Mouse (Mus musculus): Measurements from ENCODE around the gene Grik4. TPM values are rescaled to one million over a fixed set of nuclear protein-coding genes. Genes with fewer than 3 reads are reported as not detected.

The Grik4 gene
- polyA plus RNA-seq, 1 experiment from 2014 or later: 0.10 TPM

DNA sequence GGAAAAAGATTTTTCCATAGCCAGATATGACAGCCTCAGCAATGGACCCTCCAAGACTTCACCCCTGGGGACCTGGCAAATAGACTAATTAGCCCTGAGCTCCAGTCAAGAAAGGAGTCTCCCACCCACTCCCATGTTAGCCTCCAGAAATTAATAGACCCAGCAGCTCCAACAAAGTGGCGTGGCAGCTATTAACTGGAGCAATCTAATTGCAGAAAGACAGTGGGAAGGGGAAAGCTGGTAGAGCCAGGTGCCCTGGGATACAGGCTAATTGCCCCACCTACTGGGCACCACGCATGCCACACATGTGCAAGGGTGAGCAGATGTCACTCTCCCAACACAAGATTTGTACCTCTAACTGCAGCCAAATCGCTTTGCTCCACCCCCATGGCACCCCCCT lies 342.8 kb downstream of the Grik4 start:
- H3K4me1 ChIP-seq (replicated peaks; ENCODE audit: control insufficient read depth, insufficient read depth): no peaks in the 10 kb centered on the region
- no peaks in the 10 kb centered on the region for H3K9me3 ChIP-seq (ENCODE audit: control insufficient read depth, low read length)
- H3K4me3 ChIP-seq (ENCODE audit: low read depth, low read length): no peak overlapping the region
- no peak overlapping the region for H3K4me2 ChIP-seq (replicated peaks; ENCODE audit: low read depth)
- no peaks in the 10 kb centered on the region for H3K36me3 ChIP-seq (ENCODE audit: control insufficient read depth, insufficient read depth, low read length)
- H3K27me3 ChIP-seq (ENCODE audit: control insufficient read depth, insufficient read depth, low read length): no peaks in the 10 kb centered on the region
- H3K27ac ChIP-seq (replicated peaks): no peak overlapping the region
- ATAC-seq (ENCODE audit: low FRiP score, low TSS enrichment) (0 out of 2 replicates have a peak, but pooled peaks have one; percentile 38), DNase-seq (ENCODE audit: low spot score) (peak; percentile 39)
- TF ChIP-seq EP300 (optimal IDR thresholded peaks at IDR 0.05) (no peak), CTCF (IDR thresholded peaks at IDR 0.05; ENCODE audit: low read depth) (peak; percentile 67)
- H3K9ac ChIP-seq (ENCODE audit: low read length): no peak overlapping the region
- 51% methylated on average over 3 of the region's 3 CpGs for WGBS

DNA sequence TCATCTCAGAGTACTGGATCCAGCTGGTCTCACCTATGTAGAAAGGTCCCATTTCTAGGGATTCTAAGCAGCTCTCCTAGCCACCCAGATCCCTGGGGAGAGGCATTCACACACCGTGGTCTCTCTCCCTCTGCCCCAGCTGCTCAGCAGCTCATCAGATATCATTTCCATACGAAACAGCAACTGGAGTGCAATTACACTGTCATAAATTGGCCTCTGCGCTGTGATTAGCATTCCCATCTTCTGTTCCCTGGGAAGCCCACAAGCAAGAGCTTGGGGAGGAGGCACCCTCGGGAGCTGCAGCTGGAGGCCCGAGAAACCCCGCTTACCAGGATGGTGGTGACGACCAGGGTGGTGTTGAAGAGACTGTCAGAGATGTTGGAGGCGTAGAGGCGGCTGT lies 346.8 kb downstream of the Grik4 start:
- DNase-seq (ENCODE audit: low spot score) (no peak), ATAC-seq (ENCODE audit: low FRiP score, low TSS enrichment) (no peak)
- no peak overlapping the region for H3K4me2 ChIP-seq (replicated peaks; ENCODE audit: low read depth)
- no peak for TF ChIP-seq EP300 (optimal IDR thresholded peaks at IDR 0.05)
- TF ChIP-seq CTCF (IDR thresholded peaks at IDR 0.05; ENCODE audit: low read depth): no peak
- no peaks in the 10 kb centered on the region for H3K9me3 ChIP-seq (ENCODE audit: control insufficient read depth, low read length)
- H3K4me3 ChIP-seq (ENCODE audit: low read depth, low read length): no peak overlapping the region
- H3K27me3 ChIP-seq (ENCODE audit: control insufficient read depth, insufficient read depth, low read length): no peaks in the 10 kb centered on the region
- H3K27ac ChIP-seq (replicated peaks): no peak overlapping the region
- no peaks in the 10 kb centered on the region for H3K4me1 ChIP-seq (replicated peaks; ENCODE audit: control insufficient read depth, insufficient read depth)
- H3K36me3 ChIP-seq (ENCODE audit: control insufficient read depth, insufficient read depth, low read length): no peaks in the 10 kb centered on the region
- no peak overlapping the region for H3K9ac ChIP-seq (ENCODE audit: low read length)
- WGBS: 79% methylated on average over 9 of the region's 9 CpGs

DNA sequence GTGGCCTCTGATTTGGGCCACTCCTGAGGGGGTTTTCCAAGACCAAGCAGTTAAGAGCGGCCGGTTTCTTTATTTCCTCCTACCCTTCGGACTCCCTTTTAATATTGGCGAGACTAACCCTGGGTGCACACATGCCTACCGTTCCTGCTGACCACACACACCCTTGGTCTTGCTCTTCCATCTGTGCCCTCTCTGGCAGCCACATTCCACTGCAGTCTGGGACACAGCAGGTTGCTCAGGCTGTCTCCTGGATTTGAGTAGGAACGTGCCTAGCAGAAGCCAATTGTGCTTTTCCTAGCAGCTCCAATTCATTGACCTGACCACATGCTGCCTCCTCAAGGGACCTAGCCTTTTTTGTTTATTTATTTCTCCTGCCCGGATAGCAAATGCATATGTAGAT lies 365.8 kb downstream of the Grik4 start:
- no peak overlapping the region for H3K4me2 ChIP-seq (replicated peaks; ENCODE audit: low read depth)
- 80% methylated on average over 7 of the region's 7 CpGs for WGBS
- no peak overlapping the region for H3K27ac ChIP-seq (replicated peaks)
- ATAC-seq (ENCODE audit: low FRiP score, low TSS enrichment) (no peak), DNase-seq (ENCODE audit: low spot score) (no peak)
- TF ChIP-seq CTCF (IDR thresholded peaks at IDR 0.05; ENCODE audit: low read depth) (no peak), EP300 (optimal IDR thresholded peaks at IDR 0.05) (no peak)
- no peaks in the 10 kb centered on the region for H3K27me3 ChIP-seq (ENCODE audit: control insufficient read depth, insufficient read depth, low read length)
- no peaks in the 10 kb centered on the region for H3K9me3 ChIP-seq (ENCODE audit: control insufficient read depth, low read length)
- H3K4me3 ChIP-seq (ENCODE audit: low read depth, low read length): no peak overlapping the region
- H3K9ac ChIP-seq (ENCODE audit: low read length): no peak overlapping the region
- H3K4me1 ChIP-seq (replicated peaks; ENCODE audit: control insufficient read depth, insufficient read depth): no peaks in the 10 kb centered on the region
- no peaks in the 10 kb centered on the region for H3K36me3 ChIP-seq (ENCODE audit: control insufficient read depth, insufficient read depth, low read length)

DNA sequence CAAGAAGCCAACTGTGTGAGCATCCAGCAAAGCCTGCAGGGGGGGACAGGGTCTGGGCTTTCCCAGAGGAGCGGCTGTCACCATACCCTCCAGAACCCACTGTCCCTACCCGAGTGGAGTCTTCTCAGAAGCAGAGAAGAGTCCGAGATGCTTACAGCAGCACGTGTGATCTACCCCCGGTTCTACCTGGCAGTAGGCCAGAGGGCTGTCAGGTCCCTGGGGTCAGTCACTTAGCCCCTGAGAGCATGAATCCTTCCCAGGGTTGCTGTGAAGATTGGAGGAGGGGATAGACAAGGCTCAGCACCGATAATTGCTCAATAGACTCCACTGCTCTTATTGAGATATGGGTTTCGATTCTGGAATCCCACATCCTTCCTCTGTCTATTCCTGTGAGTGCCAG lies 366.2 kb downstream of the Grik4 start:
- Histone ChIP-seq H3K4me3 (ENCODE audit: low read depth, low read length) (no peak overlapping the region), H3K9me3 (ENCODE audit: control insufficient read depth, low read length) (no peaks in the 10 kb centered on the region), H3K4me2 (replicated peaks; ENCODE audit: low read depth) (no peak overlapping the region), H3K27me3 (ENCODE audit: control insufficient read depth, insufficient read depth, low read length) (no peaks in the 10 kb centered on the region), H3K4me1 (replicated peaks; ENCODE audit: control insufficient read depth, insufficient read depth) (no peaks in the 10 kb centered on the region), H3K27ac (replicated peaks) (no peak overlapping the region), H3K9ac (ENCODE audit: low read length) (no peak overlapping the region), H3K36me3 (ENCODE audit: control insufficient read depth, insufficient read depth, low read length) (no peaks in the 10 kb centered on the region)
- TF ChIP-seq CTCF (IDR thresholded peaks at IDR 0.05; ENCODE audit: low read depth) (no peak), EP300 (optimal IDR thresholded peaks at IDR 0.05) (no peak)
- ATAC-seq (ENCODE audit: low FRiP score, low TSS enrichment): no peak
- DNase-seq (ENCODE audit: low spot score): no peak
- 75% methylated on average over 7 of the region's 7 CpGs for WGBS

DNA sequence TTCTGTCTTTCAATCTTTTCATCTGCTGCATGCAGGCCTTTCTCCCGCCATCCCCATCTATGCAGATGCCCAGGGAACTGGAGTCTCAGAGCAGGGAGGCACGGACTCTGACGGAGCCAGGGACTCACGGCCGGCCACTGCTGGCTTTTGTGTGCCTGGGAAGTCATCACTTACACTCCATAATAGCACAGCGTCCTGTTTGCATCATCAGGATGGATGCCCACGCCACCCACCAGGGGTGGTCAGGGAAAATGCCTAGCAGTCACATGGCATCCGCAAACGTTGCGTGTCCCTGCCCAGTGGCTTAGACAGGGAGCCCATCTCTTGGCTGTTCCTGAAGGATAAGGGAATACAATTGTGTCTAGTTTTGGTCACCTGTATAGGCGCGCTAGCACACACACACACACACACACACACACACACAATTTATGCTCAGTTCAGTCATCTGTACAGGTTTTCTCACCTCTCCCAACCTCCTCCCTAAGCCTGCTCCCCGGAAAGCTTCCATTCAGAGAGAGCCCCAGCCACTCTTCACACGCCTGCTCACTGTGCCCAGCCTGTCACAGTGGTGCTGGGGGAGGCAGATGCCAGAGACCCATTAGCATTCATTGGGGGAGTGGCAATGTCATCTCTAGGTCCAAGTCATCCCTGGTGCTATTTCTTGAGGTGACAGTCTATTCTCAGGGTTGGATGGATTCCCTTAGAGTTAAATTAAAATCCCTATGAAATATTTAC lies 370.5 kb downstream of the Grik4 start:
- Histone ChIP-seq H3K4me1 (replicated peaks; ENCODE audit: control insufficient read depth, insufficient read depth) (no peaks in the 10 kb centered on the region), H3K27ac (replicated peaks) (no peak overlapping the region), H3K9ac (ENCODE audit: low read length) (no peak overlapping the region), H3K36me3 (ENCODE audit: control insufficient read depth, insufficient read depth, low read length) (no peaks in the 10 kb centered on the region), H3K4me3 (ENCODE audit: low read depth, low read length) (no peak overlapping the region), H3K4me2 (replicated peaks; ENCODE audit: low read depth) (no peak overlapping the region), H3K9me3 (ENCODE audit: control insufficient read depth, low read length) (no peaks in the 10 kb centered on the region), H3K27me3 (ENCODE audit: control insufficient read depth, insufficient read depth, low read length) (no peaks in the 10 kb centered on the region)
- no peak for DNase-seq (ENCODE audit: low spot score)
- TF ChIP-seq CTCF (IDR thresholded peaks at IDR 0.05; ENCODE audit: low read depth): no peak
- TF ChIP-seq EP300 (optimal IDR thresholded peaks at IDR 0.05): no peak
- 60% methylated on average over 14 of the region's 14 CpGs for WGBS
- ATAC-seq (ENCODE audit: low FRiP score, low TSS enrichment): peak; percentile 38; the same call in 1 of the 2 replicates

DNA sequence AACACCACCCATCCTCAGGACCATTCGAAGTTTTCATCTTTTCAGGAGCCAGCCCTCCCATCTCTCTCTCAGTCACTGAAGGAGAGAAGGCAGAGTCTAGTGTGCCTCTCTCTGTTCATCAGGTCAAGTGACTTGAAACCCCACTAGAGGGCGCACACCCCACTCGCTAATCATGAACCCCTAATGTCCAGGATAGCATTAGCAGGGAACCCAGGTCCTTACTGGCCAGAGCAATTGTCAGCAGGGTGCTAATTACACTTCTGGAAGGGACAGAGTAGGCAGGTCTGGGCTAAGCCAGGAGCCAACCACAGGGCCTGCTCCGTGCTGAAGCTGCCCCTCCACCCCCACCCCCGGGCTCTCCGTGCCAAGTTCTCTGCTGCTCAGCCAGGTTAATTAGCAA lies 371.1 kb downstream of the Grik4 start:
- no peak overlapping the region for H3K4me2 ChIP-seq (replicated peaks; ENCODE audit: low read depth)
- H3K4me1 ChIP-seq (replicated peaks; ENCODE audit: control insufficient read depth, insufficient read depth): no peaks in the 10 kb centered on the region
- no peak overlapping the region for H3K27ac ChIP-seq (replicated peaks)
- H3K4me3 ChIP-seq (ENCODE audit: low read depth, low read length): no peak overlapping the region
- no peaks in the 10 kb centered on the region for H3K27me3 ChIP-seq (ENCODE audit: control insufficient read depth, insufficient read depth, low read length)
- ATAC-seq (ENCODE audit: low FRiP score, low TSS enrichment) (peak; percentile 68), DNase-seq (ENCODE audit: low spot score) (peak; percentile 71)
- 13% methylated on average over 6 of the region's 6 CpGs for WGBS
- H3K9me3 ChIP-seq (ENCODE audit: control insufficient read depth, low read length): no peaks in the 10 kb centered on the region
- H3K9ac ChIP-seq (ENCODE audit: low read length): no peak overlapping the region
- peak; percentile 90 for TF ChIP-seq CTCF (IDR thresholded peaks at IDR 0.05; ENCODE audit: low read depth)
- TF ChIP-seq EP300 (optimal IDR thresholded peaks at IDR 0.05): no peak
- H3K36me3 ChIP-seq (ENCODE audit: control insufficient read depth, insufficient read depth, low read length): no peaks in the 10 kb centered on the region

Data from stomach, postnatal 0 days (tissue).